Mouse (Mus musculus) thymus, postnatal 14 days (tissue): ENCODE results near the gene Gm12117.

ENCODE experiments used
- DNase-seq: peaks from one replicate; pipeline ENCODE4 v3.0.0; 2021

The Gm12117 gene

GRCm38 (mm10) chr11:33276637-33277036 is at the start of gene Gm12117:
Gm12117 (minus strand) TSS chr11:33276737.
- DNase-seq, result no peak

GRCm38 (mm10) chr11:33319006-33319611 is 42.6 kb upstream of the Gm12117 start:
- DNase-seq, result no peak

- DNase-seq, result no peak
Observed at GRCm38 (mm10) chr11:33309566-33309965, 33.0 kb upstream of the Gm12117 start.

DNA sequence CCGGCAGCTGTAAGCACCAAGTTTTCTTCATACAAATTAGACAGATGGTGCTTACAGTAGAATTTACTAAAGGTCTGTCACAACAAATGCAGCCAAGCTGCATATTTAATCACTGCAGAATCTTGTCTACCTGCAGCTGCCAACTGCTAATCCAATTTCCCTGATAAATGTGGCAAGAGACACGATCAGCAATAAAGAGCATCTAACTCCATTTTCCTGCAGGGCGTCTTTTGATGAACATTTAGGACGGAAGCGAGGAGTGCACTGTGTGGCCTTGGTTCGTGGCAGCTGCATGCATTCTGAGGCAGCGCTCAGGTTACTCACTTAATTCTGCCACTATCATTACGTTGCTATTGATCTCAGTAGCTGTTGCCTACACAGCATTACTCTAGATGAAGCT is 24.3 kb upstream of the Gm12117 start:
- DNase-seq, result no peak

DNA sequence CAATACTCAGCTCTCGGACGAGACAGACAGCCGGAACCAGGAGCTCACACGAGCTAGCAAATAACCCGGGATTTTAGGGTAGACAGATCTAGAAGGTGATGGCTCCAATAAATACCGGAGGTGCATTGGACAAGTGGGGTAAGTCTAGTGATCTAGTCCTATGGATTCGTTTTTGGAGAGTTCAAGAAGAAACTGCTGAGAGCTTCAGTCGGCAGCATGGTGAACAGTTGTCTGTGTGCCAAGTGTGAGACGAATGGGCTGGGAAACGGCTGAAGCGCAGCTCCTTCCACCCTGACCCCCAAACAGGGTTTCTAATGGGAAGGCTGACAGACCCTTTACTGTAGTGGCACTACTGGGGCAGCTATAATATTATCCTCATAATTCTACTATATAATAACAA is 22.8 kb upstream of the Gm12117 start:
- DNase-seq, result no peak

- DNase-seq, result no peak
Observed at GRCm38 (mm10) chr11:33297121-33297520, 20.6 kb upstream of the Gm12117 start.

- DNase-seq, result no peak
Observed at GRCm38 (mm10) chr11:33295422-33295821, 18.9 kb upstream of the Gm12117 start.

DNA sequence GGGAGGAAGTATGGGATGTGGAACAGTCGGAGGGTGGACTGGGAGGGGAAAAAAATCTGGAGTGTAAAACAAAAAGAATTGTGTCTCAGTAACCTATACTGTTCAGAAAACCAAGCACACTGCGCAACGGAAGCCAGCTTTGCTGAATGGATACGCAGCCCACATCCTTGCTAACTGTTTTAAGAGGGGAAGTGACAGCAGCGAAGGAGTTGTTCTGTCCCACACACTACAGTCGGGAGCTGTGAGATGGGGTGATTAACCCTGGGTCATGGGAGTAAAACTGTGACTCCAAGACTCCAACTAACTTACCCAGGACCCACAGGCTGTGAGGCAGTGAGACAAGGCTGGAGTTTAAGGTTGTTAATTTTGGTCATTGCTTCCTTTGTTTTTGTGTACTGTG is 17.5 kb upstream of the Gm12117 start:
- DNase-seq, result no peak

DNA sequence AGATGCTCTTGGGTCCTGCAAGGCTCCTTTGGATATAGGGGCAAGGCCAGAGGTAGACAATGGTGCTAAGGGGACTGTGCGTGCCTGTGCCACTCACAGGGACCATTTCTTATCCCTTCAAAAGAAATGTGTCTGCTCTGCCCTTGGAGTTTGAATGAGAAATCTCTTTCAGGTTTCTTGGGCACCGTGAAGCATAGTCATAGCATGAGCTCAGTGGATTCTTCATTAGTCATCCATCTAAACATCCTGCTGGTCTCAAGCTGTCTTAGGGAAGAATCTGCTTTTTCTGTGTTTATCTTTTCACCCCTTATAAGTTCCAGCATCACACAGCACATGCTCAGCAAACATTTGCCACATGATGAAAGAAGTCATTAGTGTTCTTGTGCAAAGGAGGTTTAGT is 2.0 kb upstream of the Gm12117 start:
- no peak for DNase-seq

- no peak for DNase-seq
Observed at GRCm38 (mm10) chr11:33274816-33275215, 1.7 kb downstream of the Gm12117 start.

DNA sequence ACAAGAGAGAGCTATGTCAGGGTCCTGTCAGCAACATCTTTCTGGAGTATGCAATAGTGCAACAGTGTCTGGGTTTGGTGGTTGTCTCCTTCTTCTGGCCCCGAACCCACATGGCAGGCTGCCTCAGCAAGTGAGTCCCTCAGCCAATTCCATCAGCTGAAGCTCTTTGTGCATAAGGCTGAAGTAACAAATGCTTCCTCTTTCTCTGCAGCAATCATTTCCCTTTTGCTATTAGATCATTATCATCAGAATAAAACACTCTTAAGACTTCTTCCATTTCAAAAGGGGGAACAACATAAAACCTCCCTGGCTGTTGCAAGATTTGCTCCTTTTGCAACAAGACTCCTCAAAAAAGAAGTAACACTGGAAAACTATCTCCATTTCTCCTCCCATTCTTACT is 2.2 kb downstream of the Gm12117 start:
- DNase-seq, result no peak

- DNase-seq, result no peak
Observed at GRCm38 (mm10) chr11:33240295-33240694, 36.2 kb downstream of the Gm12117 start.

- DNase-seq, result no peak
Observed at GRCm38 (mm10) chr11:33234134-33234533, 42.4 kb downstream of the Gm12117 start.

- no peak for DNase-seq
Observed at GRCm38 (mm10) chr11:33232056-33232455, 44.5 kb downstream of the Gm12117 start.

- no peak for DNase-seq
Observed at GRCm38 (mm10) chr11:33228186-33228585, 48.4 kb downstream of the Gm12117 start.

- DNase-seq, result no peak
Observed at GRCm38 (mm10) chr11:33226516-33226915, 50.0 kb downstream of the Gm12117 start.
